Mouse (Mus musculus) gastrocnemius, adult 2 months (tissue): ENCODE results near the gene Sys1. TPM values are rescaled to one million over a fixed set of nuclear protein-coding genes. Genes with fewer than 3 reads are reported as not detected.
A peak's percentile ranks its signal among the peaks of the same experiment; 100 is the strongest.

Source experiments
- DNase-seq: peaks from one replicate; pipeline ENCODE4 v3.0.0; 2022
- H3K27ac ChIP-seq: fragments of 200-600 bp; 2 replicates; pipeline ENCODE4 v1.8.1; 2022; ENCODE audit warnings: mild to moderate bottlenecking
- H3K4me3 ChIP-seq: fragments of 200-600 bp; 2 replicates; pipeline ENCODE4 v1.8.1; 2022; ENCODE audit warnings: mild to moderate bottlenecking, moderate library complexity
- CTCF ChIP-seq: fragments of 200-600 bp; IDR thresholded peaks from 2 replicates; pipeline ENCODE4 v1.8.1; 2022; ENCODE audit warnings: antibody characterized with exemption, mild to moderate bottlenecking, moderate library complexity
- intact Hi-C: fragments of 180-260 bp; cut with DNase I; formaldehyde crosslinking; loops from one replicate; pipeline ENCODE4 v1.15.1; 2025
- total RNA-seq, 2 experiments: library from RNA; stranded (reverse); gene quantifications; 2 replicates each; pipeline ENCODE4 v1.2.3; 2021

Gene Sys1
- total RNA-seq, 2 experiments from 2014 or later = 21.7 to 24.7 TPM

GRCm38 (mm10) chr2:164448140-164448539 lies 8.6 kb upstream of the Sys1 start:
- TF ChIP-seq CTCF = no peak

GRCm38 (mm10) chr2:164448921-164449320 lies 7.8 kb upstream of the Sys1 start:
- Histone ChIP-seq H3K4me3 (no peak overlapping the region), H3K27ac (no peak overlapping the region)
- DNase-seq = no peak
- intact Hi-C loops = no loop called here
- TF ChIP-seq CTCF = no peak

More at GRCm38 (mm10) chr2:164448140-164448539, 8.6 kb upstream of the Sys1 start:
- intact Hi-C loops = no loop called here
- no peak for DNase-seq
- Histone ChIP-seq H3K4me3 (no peak overlapping the region), H3K27ac (no peak overlapping the region)

- Histone ChIP-seq H3K4me3 (no peak overlapping the region), H3K27ac (peak overlapping the region; percentile 16; the same call in 1 of the 2 replicates)
- DNase-seq = no peak
- intact Hi-C loops = no loop called here
- no peak for TF ChIP-seq CTCF
These were observed 7.3 kb upstream of the Sys1 start for GRCm38 (mm10) chr2:164449341-164450042.

DNA sequence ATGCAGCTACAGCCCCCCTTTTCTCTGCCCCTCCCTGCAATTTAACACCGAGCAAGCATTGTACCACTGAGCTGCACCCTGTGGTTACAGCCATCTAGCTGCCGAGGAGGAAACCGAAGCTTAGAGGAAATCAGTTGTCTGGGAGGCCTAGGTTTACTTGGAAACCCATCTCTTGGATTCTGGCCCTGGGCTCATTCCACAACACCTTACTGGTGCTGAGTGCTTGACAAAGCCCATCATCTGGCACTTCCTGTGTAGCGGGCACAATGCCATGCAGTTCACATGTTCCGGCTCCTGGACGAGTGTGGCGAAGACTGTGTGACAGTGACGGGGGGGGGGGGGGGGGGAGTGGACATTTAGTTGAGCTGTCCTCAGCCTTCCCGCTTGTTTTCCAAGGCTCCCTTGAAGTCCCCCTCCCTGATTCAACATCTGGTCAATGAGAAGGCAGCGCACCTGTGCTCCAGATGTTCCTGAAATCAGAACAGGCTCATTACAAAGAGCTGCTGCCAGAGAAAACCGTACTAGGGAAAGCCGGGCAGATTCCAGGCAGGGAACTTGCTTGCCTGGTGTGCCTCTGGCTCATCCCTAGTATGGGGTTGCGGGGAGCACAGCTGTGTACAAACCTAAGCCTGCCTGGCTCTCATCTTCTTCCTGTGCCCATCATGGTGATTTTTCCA lies 4.6 kb upstream of the Sys1 start:
- Histone ChIP-seq H3K4me3 (no peak overlapping the region), H3K27ac (no peak overlapping the region)
- TF ChIP-seq CTCF = no peak
- intact Hi-C loops = no loop called here
- peak; percentile 52 for DNase-seq

DNA sequence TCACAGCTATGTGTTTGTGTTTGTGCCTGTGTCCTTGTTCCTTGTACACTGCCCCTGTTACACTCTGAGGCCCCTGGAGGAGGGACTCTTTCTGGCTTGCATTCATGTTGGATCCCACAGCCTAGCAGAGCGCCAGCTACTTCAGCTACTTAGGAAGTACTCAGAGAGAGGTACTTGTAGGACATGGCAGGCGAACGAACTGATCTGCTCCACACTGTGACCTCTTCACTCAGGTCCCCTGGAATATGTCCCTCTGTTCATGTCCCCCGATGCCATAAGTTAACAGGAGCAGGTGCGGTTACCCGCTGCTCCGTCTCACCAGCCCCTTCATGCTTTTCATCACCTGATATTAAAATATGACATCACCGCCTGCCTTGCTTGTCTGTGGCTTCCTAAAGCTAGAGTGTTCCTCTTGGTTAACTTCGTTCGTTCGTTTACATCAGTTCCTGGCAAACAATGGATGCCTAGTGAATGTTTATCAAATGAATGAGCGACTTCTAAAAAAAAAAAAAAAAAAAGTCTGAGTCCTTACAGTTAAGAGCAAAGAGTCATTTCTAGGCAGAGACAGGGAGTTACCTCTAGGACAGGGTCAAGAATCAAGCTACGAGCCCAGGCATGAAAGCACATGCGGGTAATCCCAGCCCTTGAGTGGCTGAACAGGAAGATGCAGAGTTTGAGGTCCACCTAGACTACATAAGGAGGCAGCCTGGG lies 3.6 kb upstream of the Sys1 start:
- H3K27ac ChIP-seq = no peak overlapping the region
- H3K4me3 ChIP-seq = no peak overlapping the region
- intact Hi-C loops = no loop called here
- no peak for TF ChIP-seq CTCF
- no peak for DNase-seq

GRCm38 (mm10) chr2:164453887-164454500 lies 2.8 kb upstream of the Sys1 start:
- peak overlapping the region; percentile 85; the same call in 1 of the 2 replicates for H3K27ac ChIP-seq

DNA sequence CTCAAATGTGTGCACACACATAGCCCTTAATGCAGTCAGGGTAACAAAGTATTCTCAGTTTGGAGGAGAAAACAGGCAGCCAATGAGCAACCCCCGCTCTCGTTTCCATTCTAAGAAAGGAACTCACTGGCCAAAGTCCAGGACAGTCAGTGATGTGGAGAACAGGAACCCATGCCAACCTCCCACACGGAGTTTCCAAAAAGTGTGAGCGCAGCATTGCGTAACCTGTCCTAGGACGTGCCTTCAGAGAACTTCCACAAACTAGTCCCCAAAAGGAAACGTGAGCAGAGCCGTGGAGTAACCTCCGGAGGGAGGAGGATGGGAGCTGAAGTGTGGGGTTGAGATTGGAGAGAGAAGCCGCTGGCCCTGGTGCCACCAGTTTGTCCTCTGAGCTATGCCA lies 1.9 kb upstream of the Sys1 start:
- peak; percentile 85 for DNase-seq
- Histone ChIP-seq H3K27ac (peak overlapping the region; percentile 85), H3K4me3 (peak overlapping the region; percentile 24; the same call in 1 of the 2 replicates)
- intact Hi-C loops = loop anchor here (2.0 kb wide), 1 partner anchor 14 kb away; no protein-coding TSS in a partner anchor
- TF ChIP-seq CTCF = no peak

More at GRCm38 (mm10) chr2:164453887-164454500, 2.8 kb upstream of the Sys1 start:
- no peak for DNase-seq
- no peak for TF ChIP-seq CTCF
- H3K4me3 ChIP-seq = no peak overlapping the region
- intact Hi-C loops = loop anchor here (2.0 kb wide), 1 partner anchor 13 kb away; no protein-coding TSS in a partner anchor

DNA sequence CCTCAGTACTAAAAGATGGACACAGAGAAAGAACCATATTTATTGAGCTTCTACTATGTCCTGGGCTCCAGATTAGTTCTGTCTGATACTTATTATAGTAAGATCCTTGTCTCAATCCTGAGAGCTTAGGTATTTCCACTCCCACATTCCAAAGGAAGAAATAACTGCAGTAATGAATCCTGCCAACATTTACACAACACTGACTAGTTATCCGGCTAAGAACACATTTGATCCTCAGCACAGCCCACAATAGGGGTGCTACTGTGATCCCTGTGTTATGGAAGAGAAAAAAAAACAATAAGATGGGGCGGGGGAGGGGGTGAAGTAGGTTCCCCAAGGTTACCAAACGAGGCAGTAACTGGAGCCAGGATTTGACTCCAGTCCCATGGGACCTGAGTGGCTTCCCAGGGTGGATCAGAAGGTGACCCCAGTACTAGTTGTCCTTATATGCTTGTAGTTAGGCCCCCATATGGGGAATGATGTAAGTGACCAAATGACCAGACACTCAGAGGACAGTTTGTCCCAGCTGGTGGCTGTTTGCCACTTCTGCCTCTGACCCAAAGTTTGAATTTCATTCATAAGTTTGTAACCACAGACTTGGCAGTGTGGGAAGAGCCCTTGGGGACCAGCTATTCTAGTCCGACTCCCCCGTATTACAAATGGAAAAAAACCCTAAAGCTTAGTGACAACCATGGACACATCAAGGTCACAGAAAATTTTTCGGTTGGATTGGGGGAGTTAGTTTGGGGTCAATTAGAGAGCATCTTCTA lies 1.2 kb upstream of the Sys1 start:
- peak; percentile 75 for DNase-seq
- Histone ChIP-seq H3K4me3 (no peak overlapping the region), H3K27ac (peak overlapping the region; percentile 85)
- intact Hi-C loops = loop anchor here (2.0 kb wide), 1 partner anchor 15 kb away; no protein-coding TSS in a partner anchor
- no peak for TF ChIP-seq CTCF

DNA sequence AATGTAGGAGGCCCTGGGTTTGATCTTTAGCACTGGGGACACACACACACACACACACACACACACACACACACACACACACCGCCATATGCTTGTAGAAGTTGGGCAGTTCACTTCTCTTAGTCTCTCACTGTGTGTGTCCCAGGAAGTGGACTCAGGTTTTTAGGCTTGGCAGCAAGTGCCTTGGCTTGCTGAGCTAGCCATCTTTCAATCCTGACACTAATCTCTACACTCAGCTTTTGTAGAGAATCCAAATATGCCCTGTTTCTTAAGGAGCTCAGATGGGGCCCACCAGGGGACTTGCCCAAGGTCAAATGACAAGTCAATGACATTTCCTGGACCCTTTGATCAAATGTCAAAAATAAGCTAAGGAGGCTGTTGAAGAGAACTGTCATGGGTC lies 351 bp upstream of the Sys1 start:
- TF ChIP-seq CTCF = no peak
- no peak for DNase-seq
- Histone ChIP-seq H3K4me3 (no peak overlapping the region; the same call in 1 of the 2 replicates), H3K27ac (peak overlapping the region; percentile 85)
- intact Hi-C loops = no loop called here

- Histone ChIP-seq H3K4me3 (no peak overlapping the region), H3K27ac (no peak overlapping the region)
- no peak for DNase-seq
- intact Hi-C loops = loop anchor here (1.0 kb wide), 1 partner anchor 41 kb away; no protein-coding TSS in a partner anchor
- no peak for TF ChIP-seq CTCF
These were observed 1.2 kb downstream of the Sys1 start for GRCm38 (mm10) chr2:164457942-164458341.

GRCm38 (mm10) chr2:164458535-164458934 lies 1.8 kb downstream of the Sys1 start:
- no peak for DNase-seq
- H3K27ac ChIP-seq = no peak overlapping the region
- intact Hi-C loops = no loop called here
- no peak overlapping the region for H3K4me3 ChIP-seq
- no peak for TF ChIP-seq CTCF
